Mouse (Mus musculus): ENCODE results near the gene Zfp428.

Zfp428 gene

DNA sequence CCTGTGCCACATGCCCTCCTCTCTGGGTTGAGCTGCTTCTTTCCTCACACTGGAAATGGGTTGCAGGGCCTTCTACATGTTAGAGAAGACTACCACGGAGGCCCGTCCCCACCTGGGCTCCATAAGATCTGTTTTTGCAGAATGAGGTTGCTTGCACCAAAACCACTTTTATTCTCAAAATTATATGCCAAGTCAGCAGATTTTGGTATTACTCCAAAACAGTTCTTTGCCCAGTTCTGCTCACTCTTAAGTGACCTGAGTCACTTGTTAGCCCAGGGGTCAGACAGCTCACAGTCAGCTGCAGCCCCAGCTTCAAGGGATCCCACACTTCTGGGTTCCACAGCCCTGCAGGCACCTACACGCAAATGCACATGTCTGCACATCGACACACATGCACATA, 54.6 kb downstream of the Zfp428 start:
- no peak for DNase-seq

DNA sequence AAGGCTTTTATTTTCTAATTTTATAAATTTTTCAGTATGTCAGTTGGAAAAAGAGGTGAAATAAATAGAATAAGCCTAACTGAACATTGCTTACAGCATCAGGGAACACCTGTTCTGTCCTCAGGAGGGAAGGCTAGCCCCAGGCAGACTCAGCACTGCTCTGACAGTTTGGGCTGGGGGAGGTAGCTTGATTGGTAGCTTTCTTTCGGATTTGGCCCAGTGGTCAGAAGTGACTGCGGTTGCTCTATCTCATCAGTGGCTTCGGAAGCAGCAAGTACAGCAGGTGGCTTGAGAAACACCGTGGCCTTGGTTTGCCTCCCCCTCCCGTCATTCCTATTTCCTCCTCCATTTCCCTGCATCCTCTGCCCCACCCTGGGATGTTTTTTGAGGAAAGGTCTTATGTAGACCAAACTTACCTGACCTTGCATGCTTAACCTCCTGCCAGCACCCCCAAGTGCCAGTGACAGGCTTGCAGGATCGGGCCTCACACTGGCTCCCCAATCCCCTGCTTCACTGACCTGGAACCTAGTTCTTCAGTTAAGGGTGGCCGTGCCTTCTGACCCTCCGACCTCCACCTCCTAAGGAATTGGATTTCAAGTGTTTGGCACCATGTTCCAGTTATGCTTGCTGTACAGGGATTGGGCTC, 56.5 kb downstream of the Zfp428 start:
- no peak for DNase-seq

DNA sequence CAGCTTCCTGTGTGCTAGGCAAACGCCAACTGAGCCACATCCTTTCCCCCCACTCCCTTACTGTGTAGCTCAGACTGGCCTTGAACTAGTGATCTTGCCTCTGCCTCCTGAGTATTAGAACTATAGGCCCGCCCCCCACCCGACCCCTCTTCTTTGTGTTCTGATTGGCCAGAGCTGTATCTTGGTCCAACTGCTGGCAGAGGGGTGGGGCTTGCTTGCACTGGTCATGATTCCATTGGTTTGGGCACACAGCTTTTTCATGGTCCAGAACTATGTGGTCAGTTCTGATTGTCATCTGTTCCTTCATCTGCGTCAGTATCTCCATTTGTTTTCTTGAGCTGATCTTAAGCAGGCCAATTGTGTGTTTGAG, 57.0 kb downstream of the Zfp428 start:
- DNase-seq: no peak

DNA sequence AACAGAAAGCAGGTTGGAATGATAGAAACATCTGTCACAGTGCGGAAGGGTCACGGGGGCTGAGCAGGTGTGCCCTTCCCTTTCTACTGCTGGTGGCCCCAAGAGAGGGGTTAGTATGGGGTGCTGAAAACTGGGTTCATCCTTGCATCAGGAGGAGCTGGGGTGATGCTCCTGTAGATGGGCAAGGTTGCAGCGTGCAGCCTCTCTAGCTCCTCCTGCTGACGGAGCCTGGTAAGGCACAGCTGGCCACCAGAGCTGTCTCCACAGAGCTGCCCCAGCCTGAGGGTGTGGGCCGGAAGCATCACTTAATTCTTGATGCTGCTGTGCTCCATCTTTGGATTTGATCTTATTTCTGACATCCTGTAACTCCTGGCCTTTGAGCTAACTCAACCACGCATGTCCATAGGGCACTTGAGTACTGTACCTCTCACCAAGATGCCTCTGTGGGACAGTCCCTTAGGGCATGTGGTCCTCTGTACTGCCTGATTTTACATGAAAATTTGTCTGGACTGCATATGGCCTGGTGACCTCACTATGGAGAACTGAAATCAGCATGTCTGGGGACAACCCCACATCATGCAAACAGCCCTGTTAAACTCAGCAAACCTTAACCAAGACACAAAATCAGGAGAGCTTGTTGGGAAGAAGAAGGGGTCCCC, 57.9 kb downstream of the Zfp428 start:
- DNase-seq: peak; percentile 71
